ENCODE assay signal across 9 mouse cellular contexts in the genomic region with DNA sequence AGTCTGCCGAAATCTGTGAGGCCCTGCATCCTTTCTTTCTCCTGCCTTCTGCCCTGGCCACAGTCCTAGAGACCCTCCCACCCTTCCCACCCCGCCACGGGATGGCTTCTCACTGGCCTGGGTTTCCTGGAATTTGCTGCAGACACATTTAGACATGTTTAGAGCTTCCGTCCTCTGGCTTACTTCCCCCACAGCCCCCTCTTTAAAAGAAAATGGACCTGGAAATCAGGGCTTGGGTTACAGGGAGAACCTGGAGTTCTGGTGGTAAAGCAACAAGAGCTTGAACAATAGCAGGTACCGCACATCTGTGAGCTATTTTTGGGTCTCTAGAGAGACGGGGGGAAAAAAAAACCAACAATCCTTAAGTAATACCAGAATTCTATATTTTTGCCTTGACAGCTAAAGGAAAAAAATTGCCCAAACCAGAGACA. TPM values are rescaled to one million over a fixed set of nuclear protein-coding genes. Genes with fewer than 3 reads are reported as not detected.
A peak's percentile ranks its signal among the peaks of the same experiment; 100 is the strongest.
DNase-seq lines count a peak whose midpoint lies in the region; ATAC-seq and TF ChIP-seq lines count a peak whose summit lies in the region.
"Had no signal": no experiment of that assay in that cellular context is flagged by ENCODE, and none has a peak within 500 bp of the region (broad histone marks: within the 10 kb centered on the region; RNA-seq: fewer than 3 reads in every experiment).

No protein-coding gene starts in this region.

- H3K36me3 ChIP-seq in ES-Bruce4 (ENCODE audit: control insufficient read depth, insufficient read depth, low read length, poor library complexity, severe bottlenecking), result no peaks in the 10 kb centered on the region
- no peaks in the 10 kb centered on the region for H3K36me3 ChIP-seq in heart, embryonic 14.5 days (ENCODE audit: control insufficient read depth, insufficient read depth, low read length)
- H3K36me3 ChIP-seq in liver, embryonic 12.5 days, result no peaks in the 10 kb centered on the region

- H3K4me1 ChIP-seq in ES-Bruce4 (ENCODE audit: control insufficient read depth, insufficient read depth, low read length), result peaks cover 9% of the 10 kb centered on the region
- peaks cover 30 to 35% of the 10 kb centered on the region in 2 experiments for H3K4me1 ChIP-seq in heart, embryonic 14.5 days (ENCODE audit: control insufficient read depth in 2 of 2, insufficient read depth in 2 of 2, low read length in 2 of 2)
- peaks cover 31% of the 10 kb centered on the region for H3K4me1 ChIP-seq in liver, embryonic 12.5 days

- peak overlapping the region; percentile 22; the same call in 1 of the 2 replicates for H3K27ac ChIP-seq in ES-Bruce4 (ENCODE audit: insufficient read depth, low read length)
- peak overlapping the region; percentile 35 to 81 for H3K27ac ChIP-seq in heart, embryonic 14.5 days (replicated peaks in 1 of 2; ENCODE audit: control insufficient read depth in 1 of 2, insufficient read depth in 1 of 2, low read depth in 2 of 2, low read length in 2 of 2)
- peak overlapping the region; percentile 55 for H3K27ac ChIP-seq in liver, embryonic 12.5 days
- H3K27ac ChIP-seq: liver, embryonic 14.5 days had no signal

- no peak overlapping the region for H3K4me3 ChIP-seq in ES-Bruce4 (ENCODE audit: low read depth, low read length)
- no peak overlapping the region for H3K4me3 ChIP-seq in heart, embryonic 14.5 days (ENCODE audit: control insufficient read depth in 1 of 2, insufficient read depth in 1 of 2, low read depth in 1 of 2, low read length in 2 of 2)
- no peak overlapping the region for H3K4me3 ChIP-seq in liver, embryonic 12.5 days

- H3K27me3 ChIP-seq in ES-Bruce4 (ENCODE audit: control insufficient read depth, insufficient read depth, low read length, poor library complexity, severe bottlenecking), result no peaks in the 10 kb centered on the region
- H3K27me3 ChIP-seq in heart, embryonic 14.5 days (ENCODE audit: control insufficient read depth, insufficient read depth, low read length), result 0 out of 2 replicates have a peak, but pooled peaks cover 9% of the 10 kb centered on the region
- peaks cover 44% of the 10 kb centered on the region for H3K27me3 ChIP-seq in liver, embryonic 12.5 days (replicated peaks)

- DNase-seq in heart, adult 11 months, result peak; percentile 94
- DNase-seq in heart, postnatal 14 days, result no peak
- no peak for DNase-seq in cerebellum, adult 18-20 months

- H3K4me2 ChIP-seq in heart, embryonic 14.5 days (ENCODE audit: low read length), result peak overlapping the region; percentile 35
- H3K4me2 ChIP-seq in liver, embryonic 12.5 days, result no peak overlapping the region

- no peak for TF ChIP-seq CTCF in ES-Bruce4 (IDR thresholded peaks at IDR 0.05; ENCODE audit: low read depth, low read length)

- 8% methylated on average over 6 of the region's 6 CpGs for WGBS in heart, embryonic 14.5 days
- 25% methylated on average over 6 of the region's 6 CpGs for WGBS in liver, embryonic 12.5 days (ENCODE audit: insufficient replicate concordance)

- H3K9ac ChIP-seq in ES-Bruce4 (ENCODE audit: low read depth, poor library complexity, severe bottlenecking), result 0 out of 2 replicates have a peak overlapping the region, but pooled peaks have one; percentile 24
- peak overlapping the region; percentile 49 for H3K9ac ChIP-seq in heart, embryonic 14.5 days (ENCODE audit: low read length)
- no peak overlapping the region for H3K9ac ChIP-seq in liver, embryonic 12.5 days
- H3K9ac ChIP-seq: liver, embryonic 14.5 days had no signal

- intact Hi-C loops in heart, postnatal 14 days (cut with DNase I), result no loop called here

- ATAC-seq in heart, embryonic 14.5 days (ENCODE audit: insufficient number of reproducible peaks, insufficient read depth, low FRiP score, low read depth), result no peak
- no peak for ATAC-seq in liver, embryonic 12.5 days
- ATAC-seq in cerebellum, adult (ENCODE audit: insufficient number of reproducible peaks, low FRiP score, low TSS enrichment), result no peak
- no peak for ATAC-seq in CD4-positive, CD25-positive, alpha-beta regulatory T cell, adult 4 months

- no peak for TF ChIP-seq POLR2A in ES-Bruce4 (IDR thresholded peaks at IDR 0.05; ENCODE audit: insufficient read depth, low read length)

- H3K9me3 ChIP-seq in ES-Bruce4 (replicated peaks; ENCODE audit: control insufficient read depth, insufficient read depth, low read length, poor library complexity, severe bottlenecking), result no peaks in the 10 kb centered on the region
- H3K9me3 ChIP-seq in heart, embryonic 14.5 days (ENCODE audit: control insufficient read depth, low read length), result no peaks in the 10 kb centered on the region
- no peaks in the 10 kb centered on the region for H3K9me3 ChIP-seq in liver, embryonic 12.5 days (replicated peaks)

- TF ChIP-seq EP300 in ES-Bruce4 (IDR thresholded peaks at IDR 0.05; ENCODE audit: insufficient read depth, low read depth, low read length), result no peak

RNA-seq across cellular contexts. Expression of gene Notch1, which starts 8.5 kb away (rescaled TPM):
- 10 to 100 TPM; 43.8 to 49.4 TPM for total RNA-seq in heart, postnatal 14 days (2021)
- polyA plus RNA-seq in ES-Bruce4 (2011; ENCODE audit: insufficient read depth, insufficient read length, low read depth, missing spikeins), result 31.1 and 31.9 TPM in 2 replicates
- polyA plus RNA-seq in heart, embryonic 14.5 days (2014; fragmentation: Nextera tagmentation; extraction: Ambion mirVana), result 21.2 and 21.6 TPM in 2 replicates
- 4.1 and 4.4 TPM in 2 replicates for polyA plus RNA-seq in liver, embryonic 12.5 days (2016; fragmentation: Nextera tagmentation; extraction: Ambion mirVana)
- 10 to 100 TPM; 21.9 to 33.0 TPM for polyA plus RNA-seq in CD4-positive, CD25-positive, alpha-beta regulatory T cell, adult 4 months (2017; shearing (Covaris generic))
